Mouse (Mus musculus) regulatory T cell (primary cell): Measurements from ENCODE around the gene Ehd4.

Experiments used
- in situ Hi-C: fragments of 300-600 bp; cut with MboI, MseI; formaldehyde crosslinking; loops from one replicate; pipeline ENCODE4 v1.15.1; 2025; ENCODE audit warnings: high pct_unique_total_duplicates

The Ehd4 gene

GRCm38 (mm10) chr2:120040991-120041390 is 113.4 kb downstream of the Ehd4 start:
- in situ Hi-C loops: no loop called here
